Mouse (Mus musculus) left cerebral cortex, adult 18-20 months (tissue): ENCODE data around the gene Msrb2. TPM values are rescaled to one million over a fixed set of nuclear protein-coding genes. Genes with fewer than 3 reads are reported as not detected.

Experiments used
- DNase-seq, 2 experiments: peaks; one replicate each; pipeline ENCODE4 v3.0.0; 2021 to 2022; ENCODE audit warnings: low spot score in 2 of 2, mixed read lengths in 1 of 2
- long read RNA-seq, 2 experiments: library from polyadenylated mRNA; stranded (forward); transcript quantifications; one replicate each; pipeline ENCODE4 v2.0.0; 2021
- total RNA-seq, 2 experiments: library from RNA; stranded (reverse); gene quantifications; 2 replicates each; pipeline ENCODE4 v1.2.3; 2021

Gene Msrb2
- total RNA-seq, result 10 to 100 TPM; 24.5 to 26.8 TPM
- long read RNA-seq, experiment 1, transcript Msrb2-201 (5 exons, 1,196 nt), result major isoform, 29 of 38 reads
- long read RNA-seq, experiment 1, partial matches to known transcripts, result 0 of 38 reads
- long read RNA-seq, experiment 1, other reads (novel, unspliced or antisense), result 9 of 38 reads
- long read RNA-seq, experiment 2, transcript Msrb2-201 (5 exons, 1,196 nt), result major isoform, 28 of 36 reads
- long read RNA-seq, experiment 2, partial matches to known transcripts, result 1 of 36 reads
- long read RNA-seq, experiment 2, other reads (novel, unspliced or antisense), result 7 of 36 reads

DNA sequence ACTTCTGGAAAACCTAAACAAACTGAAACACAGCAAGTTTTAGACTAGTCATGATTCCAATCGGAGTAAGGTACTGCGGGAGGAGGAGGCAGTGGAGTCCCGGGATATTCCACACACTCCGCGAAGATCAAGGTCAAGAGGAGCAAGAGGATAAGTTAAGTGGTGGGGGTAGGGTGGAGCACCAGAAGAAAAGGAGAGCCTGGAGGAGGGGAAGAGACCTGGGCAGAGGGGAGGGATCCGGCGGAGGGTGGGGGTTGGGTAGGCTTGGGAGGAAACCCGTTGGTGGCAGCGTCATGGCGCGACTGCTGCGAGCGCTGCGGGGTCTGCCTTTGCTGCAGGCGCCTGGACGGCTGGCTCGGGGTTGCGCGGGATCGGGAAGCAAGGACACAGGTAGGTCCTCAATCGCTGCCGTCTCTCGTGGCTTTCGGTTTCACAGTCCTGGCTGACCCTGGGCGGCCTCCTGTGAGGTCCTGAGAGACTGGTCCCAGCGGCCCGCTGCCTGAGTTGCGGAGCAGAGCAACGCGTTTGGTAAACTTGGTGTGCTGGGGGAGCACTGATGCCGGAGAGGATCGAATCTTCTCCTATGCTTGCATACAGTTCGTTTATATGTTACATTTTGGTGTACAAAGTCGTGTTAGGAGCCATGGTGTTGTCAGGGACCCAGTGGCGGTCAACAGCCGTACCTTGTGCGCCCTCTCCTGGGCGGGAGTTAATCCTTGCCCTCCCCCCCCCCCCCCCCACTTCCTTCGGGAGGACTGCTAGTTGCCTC is at the start of gene Msrb2:
Msrb2 (plus strand) TSS at position 51 of the 769 bp plus-strand sequence.
- peak; percentile 66 to 71 for DNase-seq

GRCm38 (mm10) chr2:19322448-19322847 is 48.8 kb upstream of the Msrb2 start:
- no peak for DNase-seq

DNA sequence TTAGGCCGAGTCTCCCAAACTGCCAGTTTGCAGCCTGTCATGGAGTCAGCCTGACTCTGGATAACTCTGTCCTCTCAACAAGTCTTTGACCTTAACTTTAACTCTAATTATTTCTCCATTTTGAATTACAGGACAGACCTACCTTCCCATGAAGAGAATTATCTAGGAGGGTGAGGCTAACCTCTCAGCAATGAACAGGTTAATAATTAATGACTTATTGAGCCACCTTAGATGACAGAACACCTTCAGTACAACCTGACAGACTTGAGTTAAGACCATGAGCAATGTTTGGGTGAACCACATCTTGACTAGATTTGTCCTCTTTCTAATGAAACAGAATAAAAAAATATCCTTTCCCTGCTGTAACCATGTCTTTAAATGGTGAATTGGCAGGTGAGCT is 44.9 kb upstream of the Msrb2 start:
- no peak for DNase-seq

DNA sequence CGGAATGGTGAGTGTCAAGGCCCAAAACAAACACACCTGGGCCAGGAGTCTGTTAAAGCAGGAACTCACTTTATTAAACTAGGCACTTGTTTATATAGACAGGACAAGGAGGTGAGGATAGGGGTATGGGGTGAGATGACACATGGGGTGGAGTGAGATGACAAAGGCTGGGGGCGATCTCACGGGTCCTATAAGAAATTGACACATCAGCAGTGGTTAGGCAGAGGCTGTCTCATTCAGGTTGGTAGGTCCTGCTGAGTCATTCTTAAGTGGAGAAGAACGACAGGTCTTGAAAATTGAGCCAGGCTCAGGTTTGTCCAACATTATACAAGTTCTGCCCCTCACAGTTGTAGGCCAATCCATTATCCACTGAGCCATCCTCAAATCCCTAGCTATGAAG is 43.4 kb upstream of the Msrb2 start:
- no peak for DNase-seq

DNA sequence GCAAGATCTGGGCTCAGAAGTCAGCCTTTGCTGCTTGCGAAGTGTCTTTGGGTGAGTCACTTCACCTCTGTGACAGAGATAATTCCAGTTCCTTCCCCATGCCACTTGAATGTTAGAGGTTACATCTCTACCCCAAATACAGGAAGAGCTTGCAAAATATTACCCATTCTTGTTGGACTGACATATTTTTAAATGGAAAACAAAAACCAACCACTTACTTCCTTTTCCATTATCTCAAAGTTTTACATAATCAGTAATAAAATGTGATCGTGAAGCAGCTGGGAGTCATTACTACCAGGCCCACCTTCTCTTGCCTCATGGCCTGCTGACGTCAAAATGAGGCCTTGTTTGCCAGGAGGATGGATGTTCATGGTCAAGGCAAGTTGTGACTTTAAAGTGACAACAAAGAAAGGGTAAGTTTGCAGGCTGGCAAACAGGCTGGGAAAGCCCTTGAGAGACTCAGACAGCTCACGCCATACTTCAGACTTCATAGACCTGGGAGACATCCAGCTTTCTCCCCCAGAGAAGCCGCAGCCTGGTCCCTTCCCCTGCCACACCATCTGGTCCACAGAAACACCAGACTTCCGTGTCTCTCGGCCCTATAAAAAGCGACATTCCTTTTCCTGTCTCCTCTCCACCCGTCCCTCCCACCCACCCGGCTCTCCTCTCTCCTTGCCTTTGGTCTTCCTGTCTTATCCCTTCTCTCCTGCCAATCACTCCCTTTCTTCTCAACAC is 27.2 kb upstream of the Msrb2 start:
- peak; percentile 53 to 68 for DNase-seq

- peak; percentile 91 to 95 for DNase-seq
These were observed 26.4 kb upstream of the Msrb2 start for GRCm38 (mm10) chr2:19344636-19345413.

GRCm38 (mm10) chr2:19345414-19345964 is 25.8 kb upstream of the Msrb2 start:
- no peak for DNase-seq

- no peak for DNase-seq
These were observed 22.8 kb upstream of the Msrb2 start for GRCm38 (mm10) chr2:19348454-19348853.

GRCm38 (mm10) chr2:19350167-19350566 is 21.1 kb upstream of the Msrb2 start:
- DNase-seq, result no peak

DNA sequence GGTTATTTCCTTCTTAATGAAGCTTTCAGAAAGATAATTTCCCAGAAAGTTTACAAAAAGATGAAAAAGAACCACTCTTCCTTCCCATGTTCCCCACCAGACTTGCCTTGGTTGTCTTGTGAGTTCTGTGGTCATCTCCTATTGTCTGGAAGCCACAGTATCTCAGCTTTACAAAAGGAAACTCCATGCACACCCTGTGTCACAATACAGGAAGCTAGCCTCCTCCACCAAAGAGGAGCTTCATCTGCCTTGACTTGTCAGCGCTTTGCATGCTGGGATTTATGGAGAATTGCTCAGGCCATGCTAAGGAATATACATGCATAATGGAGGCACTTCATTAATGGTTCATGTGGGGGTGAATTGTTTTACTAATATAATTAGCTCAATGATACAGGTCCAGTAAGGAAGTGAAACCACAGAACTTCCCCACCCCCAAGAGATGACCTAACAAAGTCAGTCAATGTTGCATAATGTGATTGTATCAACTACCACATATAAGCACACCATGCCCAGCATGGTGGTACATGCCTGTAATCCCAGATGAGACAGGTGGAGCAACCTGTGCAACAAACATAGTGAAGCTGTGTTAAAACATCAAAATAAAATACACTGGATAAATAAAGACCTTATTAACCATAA is 19.5 kb upstream of the Msrb2 start:
- DNase-seq, result no peak

GRCm38 (mm10) chr2:19353158-19353557 is 18.1 kb upstream of the Msrb2 start:
- no peak for DNase-seq

DNA sequence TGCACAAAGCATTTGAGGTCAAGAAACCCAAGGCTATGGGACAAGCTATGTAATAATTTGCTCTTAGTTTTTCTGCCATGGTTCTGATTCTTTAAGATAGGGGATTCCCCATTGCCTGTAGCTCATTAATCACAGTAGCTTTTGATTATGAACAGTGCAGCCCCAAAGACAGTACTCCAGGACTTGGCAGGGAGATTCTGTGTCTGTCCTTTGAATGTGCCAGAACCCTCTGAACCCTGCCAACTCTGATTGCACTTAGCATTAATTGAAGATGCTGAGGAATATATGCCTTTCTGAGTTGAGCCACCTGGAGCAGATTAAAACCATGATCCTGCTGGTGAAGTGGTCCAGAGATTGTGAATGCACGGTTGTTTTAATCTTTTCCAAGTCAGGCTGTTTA is 8.4 kb upstream of the Msrb2 start:
- DNase-seq, result no peak

GRCm38 (mm10) chr2:19366426-19366825 is 4.8 kb upstream of the Msrb2 start:
- no peak for DNase-seq

GRCm38 (mm10) chr2:19367114-19367513 is 4.1 kb upstream of the Msrb2 start:
- DNase-seq, result no peak

DNA sequence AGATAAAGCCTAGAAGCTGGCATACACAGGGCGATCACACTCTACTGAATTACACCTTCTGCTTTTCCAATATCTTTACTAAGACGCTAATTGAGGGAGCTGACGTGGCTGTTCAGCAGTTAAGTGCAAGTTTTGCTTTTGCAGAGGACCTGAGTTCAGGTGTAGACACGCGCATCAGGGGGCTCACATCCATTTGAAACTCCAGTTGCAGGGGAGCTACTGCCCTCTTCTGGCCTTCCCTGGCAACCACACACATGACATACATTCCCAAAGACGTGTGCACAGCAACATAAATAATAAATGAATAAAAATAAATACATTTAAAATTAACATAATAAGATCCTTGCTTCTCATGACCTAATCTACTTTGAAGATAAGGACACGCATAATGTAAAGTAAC is 2.5 kb downstream of the Msrb2 start:
- no peak for DNase-seq

- DNase-seq, result no peak
These were observed 9.3 kb downstream of the Msrb2 start for GRCm38 (mm10) chr2:19380446-19380950.

DNA sequence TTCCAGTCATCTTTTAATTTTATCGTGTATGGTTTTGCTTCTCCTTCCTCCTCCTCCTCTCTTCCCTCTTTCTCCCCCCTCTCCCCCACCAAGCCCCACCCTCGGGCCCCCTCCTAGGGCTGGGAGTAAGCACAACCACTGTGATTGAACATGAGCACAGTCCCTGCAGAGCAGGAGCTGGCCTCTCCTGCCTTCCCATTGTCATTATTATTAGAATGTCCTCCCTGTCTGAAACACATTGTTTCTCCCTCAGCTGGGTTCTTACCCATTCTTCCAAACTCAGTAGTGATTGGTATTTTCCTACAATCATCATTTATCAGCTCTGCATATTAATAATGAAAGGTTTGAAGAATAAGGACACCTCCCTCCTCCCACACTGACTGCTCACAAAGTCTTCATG is 9.7 kb downstream of the Msrb2 start:
- DNase-seq, result no peak

DNA sequence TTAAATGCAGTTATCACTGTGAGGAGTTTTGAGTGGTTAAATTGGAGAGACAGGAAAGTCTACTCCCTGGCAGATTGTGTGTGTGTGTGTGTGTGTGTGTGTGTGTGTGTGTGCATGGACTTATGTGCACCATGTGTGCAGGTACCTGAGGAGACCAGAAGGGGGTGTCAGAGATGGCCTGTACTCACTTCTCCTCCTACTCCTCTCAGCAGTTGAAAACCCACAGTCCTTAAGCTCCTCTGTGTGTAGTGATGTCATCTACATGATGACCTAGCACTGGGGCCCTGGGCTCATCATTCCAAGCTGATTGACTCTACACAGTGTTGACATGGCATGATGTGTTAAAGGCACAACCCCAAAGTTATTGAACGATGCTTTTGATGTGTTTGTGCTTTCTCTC is 11.0 kb downstream of the Msrb2 start:
- no peak for DNase-seq

GRCm38 (mm10) chr2:19383006-19383405 is 11.8 kb downstream of the Msrb2 start:
- DNase-seq, result no peak

DNA sequence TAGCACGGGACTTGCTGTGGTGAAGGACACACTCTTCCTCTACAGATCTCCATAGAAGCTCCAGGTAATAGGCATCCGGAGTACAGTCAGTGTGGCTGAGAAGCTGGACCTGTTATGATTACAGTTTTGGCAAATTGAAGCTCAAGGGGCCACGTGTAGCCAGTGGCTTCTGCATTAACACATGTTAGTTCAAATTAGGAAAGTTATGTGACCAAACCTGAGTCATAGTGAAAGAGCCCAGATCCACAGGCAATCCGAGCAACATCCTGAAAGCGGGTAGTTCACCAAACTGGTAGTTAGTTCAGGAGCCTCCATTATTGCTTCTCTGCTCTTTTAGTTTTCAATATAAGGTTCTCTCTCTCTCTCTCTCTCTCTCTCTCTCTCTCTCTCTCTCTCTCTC is 14.5 kb downstream of the Msrb2 start:
- no peak for DNase-seq
